Comparison of ENCODE assay signal across 20 mouse cellular contexts in the genomic region with DNA sequence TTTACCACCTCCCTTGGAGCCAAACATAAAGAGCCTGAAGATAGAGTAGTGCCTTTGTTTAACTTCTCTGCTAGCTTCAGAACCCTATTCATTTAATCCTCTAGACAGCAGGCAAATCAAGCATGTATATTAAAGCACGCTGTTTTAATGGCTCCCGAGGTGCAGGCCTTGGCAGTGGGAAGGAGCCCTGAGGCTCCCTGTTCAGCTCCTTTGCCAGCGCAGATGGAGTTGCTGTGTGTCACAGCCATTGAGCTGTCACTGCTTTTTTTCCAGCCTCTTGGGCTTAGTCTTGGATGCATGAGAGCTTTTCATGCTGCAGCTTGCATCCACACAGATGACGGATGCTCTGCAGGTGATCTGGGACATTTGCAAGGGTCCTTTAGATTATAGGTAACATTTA.
DNase-seq lines count a peak whose midpoint lies in the region; ATAC-seq and TF ChIP-seq lines count a peak whose summit lies in the region.
"Had no signal": no experiment of that assay in that cellular context is flagged by ENCODE, and none has a peak within 500 bp of the region (broad histone marks: within the 10 kb centered on the region; RNA-seq: fewer than 3 reads in every experiment).

No protein-coding gene starts in this region.

- no peak overlapping the region for H3K4me3 ChIP-seq in forebrain, embryonic 14.5 days (ENCODE audit: low read depth, low read length)
- H3K4me3 ChIP-seq in forebrain, embryonic 11.5 days (ENCODE audit: low read depth, low read length): no peak overlapping the region
- H3K4me3 ChIP-seq in midbrain, postnatal 0 days (ENCODE audit: low read depth, low read length): no peak overlapping the region
- H3K4me3 ChIP-seq in midbrain, embryonic 15.5 days: no peak overlapping the region
- H3K4me3 ChIP-seq in intestine, embryonic 16.5 days (ENCODE audit: low read length): no peak overlapping the region
- H3K4me3 ChIP-seq: embryonic facial prominence, embryonic 12.5 days; midbrain, embryonic 12.5 days had no signal

- H3K36me3 ChIP-seq in forebrain, embryonic 14.5 days (ENCODE audit: control insufficient read depth, insufficient read depth, low read length): no peaks in the 10 kb centered on the region
- no peaks in the 10 kb centered on the region for H3K36me3 ChIP-seq in forebrain, embryonic 11.5 days (ENCODE audit: control insufficient read depth, insufficient read depth, low read length)
- no peaks in the 10 kb centered on the region for H3K36me3 ChIP-seq in midbrain, postnatal 0 days (ENCODE audit: insufficient read depth, low read length)
- H3K36me3 ChIP-seq in midbrain, embryonic 15.5 days (replicated peaks): no peaks in the 10 kb centered on the region
- H3K36me3 ChIP-seq in intestine, embryonic 16.5 days (ENCODE audit: control insufficient read depth, insufficient read depth, low read length): no peaks in the 10 kb centered on the region
- H3K36me3 ChIP-seq: embryonic facial prominence, embryonic 12.5 days; midbrain, embryonic 12.5 days had no signal

- WGBS in forebrain, embryonic 14.5 days: 9% methylated on average over 4 of the region's 4 CpGs
- 37% methylated on average over 4 of the region's 4 CpGs for WGBS in forebrain, embryonic 11.5 days
- WGBS in midbrain, postnatal 0 days: 25% methylated on average over 4 of the region's 4 CpGs
- 17% methylated on average over 4 of the region's 4 CpGs for WGBS in midbrain, embryonic 15.5 days
- WGBS in intestine, embryonic 16.5 days: 43% methylated on average over 4 of the region's 4 CpGs

- ATAC-seq in forebrain, embryonic 14.5 days: peak; percentile 93
- ATAC-seq in forebrain, embryonic 11.5 days (replicated peaks; ENCODE audit: low FRiP score): no peak
- no peak for ATAC-seq in midbrain, postnatal 0 days (ENCODE audit: low FRiP score)
- ATAC-seq in midbrain, embryonic 15.5 days (replicated peaks): no peak
- no peak for ATAC-seq in intestine, embryonic 16.5 days
- ATAC-seq: intestine, postnatal 0 days had no signal

- H3K27me3 ChIP-seq in forebrain, embryonic 14.5 days (replicated peaks; ENCODE audit: control insufficient read depth, insufficient read depth, low read length): no peaks in the 10 kb centered on the region
- H3K27me3 ChIP-seq in forebrain, embryonic 11.5 days (ENCODE audit: control insufficient read depth, insufficient read depth, low read length): no peaks in the 10 kb centered on the region
- H3K27me3 ChIP-seq in midbrain, postnatal 0 days (ENCODE audit: insufficient read depth, low read length): no peaks in the 10 kb centered on the region
- H3K27me3 ChIP-seq in midbrain, embryonic 15.5 days (replicated peaks): no peaks in the 10 kb centered on the region
- H3K27me3 ChIP-seq in intestine, embryonic 16.5 days (replicated peaks; ENCODE audit: control insufficient read depth, insufficient read depth, low read length): no peaks in the 10 kb centered on the region
- H3K27me3 ChIP-seq: embryonic facial prominence, embryonic 12.5 days had no signal

- TF ChIP-seq CTCF in midbrain, postnatal 0 days (IDR thresholded peaks at IDR 0.05): no peak

- no peak overlapping the region for H3K9ac ChIP-seq in forebrain, embryonic 14.5 days (ENCODE audit: low read length)
- no peak overlapping the region for H3K9ac ChIP-seq in forebrain, embryonic 11.5 days (ENCODE audit: low read length)
- no peak overlapping the region for H3K9ac ChIP-seq in midbrain, postnatal 0 days (replicated peaks; ENCODE audit: low read length, poor library complexity, severe bottlenecking)
- H3K9ac ChIP-seq in midbrain, embryonic 15.5 days: no peak overlapping the region
- H3K9ac ChIP-seq in intestine, embryonic 16.5 days (ENCODE audit: low read depth, low read length): no peak overlapping the region
- H3K9ac ChIP-seq: embryonic facial prominence, embryonic 12.5 days; midbrain, embryonic 12.5 days had no signal

- peak; percentile 93 for DNase-seq in forebrain, embryonic 14.5 days (ENCODE audit: low spot score)
- no peak for DNase-seq in forebrain, embryonic 11.5 days (ENCODE audit: low spot score)
- peak; percentile 74 for DNase-seq in midbrain, postnatal 0 days (ENCODE audit: low spot score)
- peak; percentile 77 for DNase-seq in cerebellum, adult 9-11 months
- DNase-seq in kidney, postnatal 10 days: no peak
- no peak for DNase-seq in layer of hippocampus, postnatal 14 days (ENCODE audit: low spot score in 2 of 2)
- DNase-seq: adrenal gland, postnatal 25 days; gastrocnemius, postnatal 10 days; heart, postnatal 14 days; liver; lung, adult 18-20 months; lung, postnatal 36 days; right cerebral cortex, adult 18-20 months; thymus, postnatal 25 days had no signal

- H3K4me1 ChIP-seq in forebrain, embryonic 14.5 days (ENCODE audit: control insufficient read depth, insufficient read depth, low read length): peaks cover 5% of the 10 kb centered on the region; the same call in 1 of the 2 replicates
- no peaks in the 10 kb centered on the region for H3K4me1 ChIP-seq in forebrain, embryonic 11.5 days (replicated peaks; ENCODE audit: control insufficient read depth, insufficient read depth, low read length)
- no peaks in the 10 kb centered on the region for H3K4me1 ChIP-seq in midbrain, postnatal 0 days (ENCODE audit: insufficient read depth, low read length)
- H3K4me1 ChIP-seq in midbrain, embryonic 15.5 days: no peaks in the 10 kb centered on the region
- no peaks in the 10 kb centered on the region for H3K4me1 ChIP-seq in intestine, embryonic 16.5 days (ENCODE audit: control insufficient read depth, insufficient read depth, low read length)
- H3K4me1 ChIP-seq: embryonic facial prominence, embryonic 12.5 days; midbrain, embryonic 12.5 days had no signal

- H3K27ac ChIP-seq in forebrain, embryonic 14.5 days (ENCODE audit: low read depth, low read length): peak overlapping the region; percentile 56; the same call in 1 of the 2 replicates
- H3K27ac ChIP-seq in forebrain, embryonic 11.5 days (ENCODE audit: low read depth, low read length): no peak overlapping the region
- H3K27ac ChIP-seq in midbrain, postnatal 0 days (ENCODE audit: low read depth, low read length): no peak overlapping the region
- no peak overlapping the region for H3K27ac ChIP-seq in midbrain, embryonic 15.5 days
- no peak overlapping the region for H3K27ac ChIP-seq in intestine, embryonic 16.5 days (ENCODE audit: low read length)
- H3K27ac ChIP-seq: embryonic facial prominence, embryonic 12.5 days; kidney, postnatal 0 days; midbrain, embryonic 12.5 days had no signal

- no peaks in the 10 kb centered on the region for H3K9me3 ChIP-seq in forebrain, embryonic 14.5 days (replicated peaks; ENCODE audit: control insufficient read depth, low read length)
- H3K9me3 ChIP-seq in forebrain, embryonic 11.5 days (ENCODE audit: control insufficient read depth, low read length): no peaks in the 10 kb centered on the region
- H3K9me3 ChIP-seq in midbrain, postnatal 0 days (ENCODE audit: low read length): no peaks in the 10 kb centered on the region
- no peaks in the 10 kb centered on the region for H3K9me3 ChIP-seq in midbrain, embryonic 15.5 days
- H3K9me3 ChIP-seq in intestine, embryonic 16.5 days (ENCODE audit: control insufficient read depth, low read length): no peaks in the 10 kb centered on the region
- H3K9me3 ChIP-seq: embryonic facial prominence, embryonic 12.5 days; midbrain, embryonic 12.5 days had no signal

- H3K4me2 ChIP-seq in forebrain, embryonic 14.5 days (ENCODE audit: low read length): no peak overlapping the region
- no peak overlapping the region for H3K4me2 ChIP-seq in forebrain, embryonic 11.5 days (ENCODE audit: low read depth, low read length, severe bottlenecking)
- H3K4me2 ChIP-seq in midbrain, postnatal 0 days (ENCODE audit: low read depth, low read length, poor library complexity, severe bottlenecking): no peak overlapping the region
- H3K4me2 ChIP-seq in midbrain, embryonic 15.5 days: no peak overlapping the region
- no peak overlapping the region for H3K4me2 ChIP-seq in intestine, embryonic 16.5 days (ENCODE audit: low read depth, low read length)
- H3K4me2 ChIP-seq: embryonic facial prominence, embryonic 12.5 days; midbrain, embryonic 12.5 days had no signal

Comparison
In these comparisons a context has a peak if more than half of its experiments do, and no peak if none do; other contexts are left out.
1. DNase-seq: peak in forebrain, embryonic 14.5 days (single experiment), midbrain, postnatal 0 days (single experiment) and cerebellum, adult 9-11 months (single experiment); none in forebrain, embryonic 11.5 days (single experiment), kidney, postnatal 10 days (single experiment) and layer of hippocampus, postnatal 14 days (0 of 2).